Mouse (Mus musculus) heart, postnatal 14 days (tissue): Measurements from ENCODE around the gene Ntsr2. TPM values are rescaled to one million over a fixed set of nuclear protein-coding genes. Genes with fewer than 3 reads are reported as not detected.

Experiments
- DNase-seq, 2 experiments: peaks; one replicate each; pipeline ENCODE4 v3.0.0; 2021 to 2022
- intact Hi-C: fragments of 180-260 bp; cut with DNase I; formaldehyde crosslinking; loops from one replicate; pipeline ENCODE4 v1.15.1; 2025
- long read RNA-seq, 2 experiments: library from polyadenylated mRNA; stranded (forward); transcript quantifications; one replicate each; pipeline ENCODE4 v2.0.0; 2021
- total RNA-seq, 2 experiments: library from RNA; stranded (reverse); gene quantifications; 2 replicates each; pipeline ENCODE4 v1.2.3; 2021

The Ntsr2 gene
- 1 to 10 TPM; 7.4 TPM for total RNA-seq
- long read RNA-seq, experiment 1, partial matches to known transcripts: 0 of 10 reads
- long read RNA-seq, experiment 1, other reads (novel, unspliced or antisense): 3 of 10 reads
- long read RNA-seq, experiment 2, transcript Ntsr2-201 (4 exons, 1,524 nt): major isoform, 6 of 8 reads
- long read RNA-seq, experiment 2, partial matches to known transcripts: 0 of 8 reads
- long read RNA-seq, experiment 2, other reads (novel, unspliced or antisense): 1 of 8 reads

DNA sequence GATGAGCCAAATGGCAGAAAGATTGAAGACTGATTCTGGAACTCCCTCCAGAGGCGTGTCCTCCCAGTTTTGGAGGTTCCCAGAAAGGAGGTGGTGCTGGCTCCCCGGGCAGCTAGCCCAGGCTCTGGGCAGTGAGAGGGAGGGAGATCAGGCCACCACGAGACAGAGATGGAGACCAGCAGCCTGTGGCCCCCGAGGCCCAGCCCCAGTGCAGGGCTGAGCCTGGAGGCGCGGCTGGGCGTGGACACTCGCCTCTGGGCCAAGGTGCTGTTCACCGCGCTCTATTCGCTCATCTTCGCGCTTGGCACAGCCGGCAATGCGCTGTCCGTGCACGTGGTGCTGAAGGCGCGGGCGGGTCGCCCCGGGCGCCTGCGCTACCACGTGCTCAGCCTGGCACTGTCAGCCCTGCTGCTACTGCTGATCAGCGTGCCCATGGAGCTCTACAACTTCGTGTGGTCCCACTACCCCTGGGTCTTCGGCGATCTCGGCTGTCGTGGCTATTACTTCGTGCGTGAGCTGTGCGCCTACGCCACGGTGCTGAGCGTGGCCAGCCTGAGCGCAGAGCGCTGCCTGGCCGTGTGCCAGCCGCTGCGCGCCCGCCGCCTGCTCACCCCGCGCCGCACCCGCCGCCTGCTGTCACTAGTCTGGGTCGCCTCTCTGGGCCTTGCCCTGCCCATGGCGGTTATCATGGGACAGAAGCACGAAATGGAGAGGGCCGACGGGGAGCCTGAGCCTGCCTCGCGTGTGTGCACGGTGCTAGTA lies at the start of gene Ntsr2:
Ntsr2 (plus strand) TSS at position 51 of the 762 bp plus-strand sequence.
- peak; percentile 82 to 89 for DNase-seq
- intact Hi-C loops: no loop called here

DNA sequence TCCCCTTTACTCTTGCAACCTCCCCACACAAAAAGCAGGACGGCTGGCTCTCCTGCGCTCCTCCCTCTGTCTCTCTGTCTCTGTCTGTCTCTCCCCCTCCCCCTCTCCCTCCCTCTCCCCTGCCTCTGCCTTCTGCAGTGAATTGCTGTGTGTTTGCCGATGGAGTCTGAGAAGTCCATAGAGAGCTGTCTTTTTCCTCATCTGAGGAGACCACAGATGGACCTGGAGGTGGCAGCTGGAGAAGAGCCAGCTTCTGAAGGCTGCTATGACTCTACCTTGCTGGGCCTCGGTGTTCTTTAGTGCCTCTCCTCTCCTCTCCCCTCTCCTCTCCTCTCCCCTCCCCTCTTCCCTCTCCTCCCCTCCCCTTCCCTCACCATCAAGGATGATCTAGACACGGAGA lies 47.6 kb upstream of the Ntsr2 start:
- no peak for DNase-seq
- intact Hi-C loops: no loop called here

DNA sequence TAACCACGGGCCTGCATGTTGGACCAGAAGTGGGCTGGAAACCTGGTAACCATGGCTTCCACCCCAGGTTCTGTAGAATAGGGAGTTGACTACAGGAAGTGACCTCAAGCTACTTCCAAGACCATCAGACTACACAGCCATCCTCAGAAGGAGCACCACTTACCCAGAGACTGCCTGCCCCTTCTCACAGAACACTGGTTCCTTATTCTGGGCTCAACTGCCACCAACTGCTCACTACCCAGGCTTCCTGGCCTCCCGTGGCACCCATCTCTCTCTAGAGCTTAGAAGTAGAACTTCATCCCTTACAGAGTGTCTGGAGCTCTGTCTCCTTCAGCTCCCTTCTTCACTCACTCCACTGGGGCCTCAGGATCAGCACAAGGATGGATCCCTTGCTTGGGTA lies 42.2 kb upstream of the Ntsr2 start, which contains the start of gene Lpin1:
Lpin1 (minus strand) TSS at position 31 of the 400 bp plus-strand sequence.
- intact Hi-C loops: no loop called here
- no peak for DNase-seq

DNA sequence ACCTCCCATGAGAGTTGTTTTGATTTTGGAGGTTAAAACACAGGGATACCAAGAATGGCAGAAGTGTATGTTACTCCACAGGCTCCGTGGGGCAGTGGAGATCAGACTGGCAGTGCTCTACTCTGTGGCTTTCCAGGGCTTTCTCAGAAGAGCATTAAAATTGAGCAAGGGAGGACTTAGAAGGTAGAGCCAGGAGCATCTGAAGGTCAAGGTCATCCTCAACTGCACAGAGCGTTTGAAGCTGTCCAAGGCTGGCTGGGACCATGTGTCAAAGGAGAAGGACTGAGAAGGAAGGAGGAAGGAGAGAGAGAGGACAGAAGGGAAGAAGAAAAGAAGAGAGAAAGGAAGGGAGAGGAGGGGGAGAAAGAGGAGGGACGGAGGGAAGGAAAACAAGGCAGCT lies 38.6 kb upstream of the Ntsr2 start:
- intact Hi-C loops: no loop called here
- DNase-seq: no peak

DNA sequence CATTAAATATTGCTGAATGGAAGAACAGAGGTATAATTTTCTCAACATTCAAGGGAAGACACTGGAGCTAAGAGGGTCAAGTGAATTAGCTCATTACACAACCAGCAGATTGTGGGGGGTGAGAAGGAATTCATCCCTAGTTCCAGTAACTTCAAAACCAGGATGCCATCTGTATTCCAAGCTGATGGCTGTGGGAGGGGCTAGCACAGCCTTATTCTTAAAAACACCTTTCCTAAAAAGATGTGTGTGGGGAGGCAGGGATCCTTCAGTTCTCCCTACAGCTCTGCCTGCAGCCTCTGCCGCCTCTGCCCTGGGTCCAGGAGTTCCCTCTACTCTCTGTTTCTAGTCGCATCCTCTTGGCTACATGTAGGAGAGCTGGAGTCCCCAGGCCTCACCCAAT lies 37.4 kb upstream of the Ntsr2 start:
- intact Hi-C loops: no loop called here
- DNase-seq: no peak

DNA sequence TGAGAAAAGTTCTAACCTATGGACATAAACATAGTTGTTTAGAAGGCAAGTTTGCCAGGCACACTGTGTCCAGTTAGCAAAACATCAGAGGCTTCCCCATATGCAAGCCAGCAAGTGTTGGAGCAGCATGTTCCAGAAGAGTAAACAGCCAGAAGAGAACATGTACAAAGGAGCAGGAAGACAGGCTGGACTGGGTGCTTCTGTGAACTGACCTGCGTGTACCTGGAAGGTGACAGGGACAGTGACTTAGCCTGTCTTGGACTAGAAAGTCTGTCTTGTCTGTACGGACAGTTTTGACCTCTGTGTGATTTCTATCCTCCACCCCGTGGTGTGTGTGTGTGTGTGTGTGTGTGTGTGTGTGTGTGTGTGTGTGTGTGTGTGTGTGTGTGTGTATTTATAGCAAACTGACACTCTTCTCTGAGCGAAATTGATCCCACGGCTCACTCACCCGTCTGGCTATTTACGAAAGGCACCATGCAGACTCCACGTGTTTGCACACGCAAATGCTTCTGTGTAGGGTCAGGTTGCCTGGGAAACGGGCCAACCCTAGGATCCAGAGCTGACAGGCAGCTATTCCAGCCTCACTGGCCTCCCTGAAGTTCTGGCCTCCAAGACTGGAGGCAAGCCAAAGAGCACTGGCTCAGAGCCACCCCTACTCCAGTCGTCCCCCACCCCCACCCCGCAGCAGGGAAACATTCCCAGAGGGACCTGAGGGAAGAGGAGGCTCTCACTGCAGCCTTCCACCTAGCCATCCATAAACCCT lies 34.5 kb upstream of the Ntsr2 start:
- peak; percentile 87 to 90 for DNase-seq
- intact Hi-C loops: no loop called here

DNA sequence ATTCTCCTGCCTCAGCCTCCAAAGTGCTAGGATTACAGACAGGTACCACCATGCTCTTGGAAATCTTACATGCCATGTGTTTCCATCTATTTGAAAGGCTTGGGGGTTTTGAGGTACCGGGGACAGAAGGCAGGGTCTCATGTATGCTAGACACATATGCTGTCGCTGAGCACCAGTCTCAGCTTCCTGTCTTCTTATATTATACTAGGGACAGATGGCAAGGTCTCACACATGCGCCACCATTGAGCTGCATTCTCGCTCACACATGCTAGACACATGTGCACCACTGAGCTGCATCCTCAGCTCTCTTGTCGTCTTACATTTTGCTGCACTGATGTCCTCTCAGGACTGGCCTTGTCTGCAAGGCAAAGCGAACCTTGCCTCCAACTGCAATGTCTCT lies 33.7 kb upstream of the Ntsr2 start:
- intact Hi-C loops: no loop called here
- no peak for DNase-seq

DNA sequence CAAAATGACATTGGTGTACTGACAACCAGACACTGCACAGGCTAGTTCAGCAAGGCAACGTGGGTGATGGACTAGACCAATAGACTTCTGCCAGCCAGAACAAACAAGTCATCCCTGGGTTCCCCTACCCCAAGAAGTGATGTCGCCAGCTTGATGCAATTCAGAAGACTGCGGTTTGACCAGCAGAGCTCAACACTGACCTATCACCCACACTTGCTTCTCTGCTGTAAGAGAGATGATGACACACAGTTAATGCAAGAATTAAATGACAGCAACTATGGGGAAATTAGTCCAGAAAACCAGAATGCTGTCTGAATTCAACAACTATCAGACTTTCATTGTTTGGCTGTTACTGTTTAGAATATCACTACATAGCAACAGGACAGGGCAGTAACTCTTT lies 33.0 kb upstream of the Ntsr2 start:
- DNase-seq: no peak
- intact Hi-C loops: no loop called here

DNA sequence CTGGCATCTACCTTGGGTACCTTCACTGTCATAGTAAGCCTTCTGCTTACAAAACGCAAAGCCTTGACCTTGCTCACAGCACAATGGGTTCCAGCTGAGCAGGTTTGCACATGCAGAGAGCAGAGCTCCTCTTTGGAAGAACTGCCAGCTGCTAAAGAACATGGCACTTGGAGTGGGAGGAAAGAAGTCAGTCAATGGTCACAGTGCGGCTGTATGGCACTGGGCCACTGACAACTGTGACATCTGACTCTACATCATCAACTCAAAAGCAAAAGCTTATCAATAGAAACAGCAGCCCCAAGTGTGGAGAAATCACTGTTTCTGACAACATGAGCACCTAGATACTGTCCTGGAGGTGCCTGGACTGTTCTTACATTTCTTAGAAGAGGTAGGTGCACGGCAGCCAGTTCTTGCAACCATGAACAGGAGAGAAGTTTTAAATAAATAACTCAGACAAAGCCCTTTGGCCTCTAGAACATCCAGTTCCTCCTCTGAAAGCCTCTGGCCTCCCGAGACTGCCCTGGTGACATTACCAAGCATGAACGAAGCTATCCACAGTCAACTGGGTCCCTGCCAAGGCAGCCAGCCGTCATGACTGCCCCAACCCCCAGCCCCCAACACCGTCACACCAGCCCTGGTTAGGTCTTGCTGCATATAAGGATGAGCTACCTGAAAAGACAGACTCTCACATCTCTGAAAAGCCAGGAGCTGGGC lies 22.9 kb upstream of the Ntsr2 start:
- DNase-seq: peak; percentile 60 to 62
- intact Hi-C loops: loop anchor here (5.0 kb wide), 1 partner anchor 63 kb away; no protein-coding TSS in a partner anchor

DNA sequence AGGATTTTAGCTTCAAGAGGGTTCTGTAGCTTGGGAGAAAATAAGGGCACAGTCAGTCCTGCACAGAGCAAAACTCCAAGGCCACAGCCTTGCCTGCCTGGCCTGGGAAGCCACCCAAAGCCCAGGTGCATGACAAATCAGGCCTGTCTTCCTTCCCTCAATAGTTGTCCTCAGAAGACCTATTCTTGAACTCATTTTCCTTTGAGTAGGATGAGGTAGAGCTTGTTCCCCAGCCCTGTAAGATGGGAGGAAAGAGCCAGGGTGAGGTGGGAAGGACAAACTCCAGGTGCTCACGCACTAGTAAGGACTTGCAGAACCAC lies 22.4 kb upstream of the Ntsr2 start:
- intact Hi-C loops: loop anchor here (5.0 kb wide), 1 partner anchor 64 kb away; no protein-coding TSS in a partner anchor
- peak; percentile 15 to 19 for DNase-seq

DNA sequence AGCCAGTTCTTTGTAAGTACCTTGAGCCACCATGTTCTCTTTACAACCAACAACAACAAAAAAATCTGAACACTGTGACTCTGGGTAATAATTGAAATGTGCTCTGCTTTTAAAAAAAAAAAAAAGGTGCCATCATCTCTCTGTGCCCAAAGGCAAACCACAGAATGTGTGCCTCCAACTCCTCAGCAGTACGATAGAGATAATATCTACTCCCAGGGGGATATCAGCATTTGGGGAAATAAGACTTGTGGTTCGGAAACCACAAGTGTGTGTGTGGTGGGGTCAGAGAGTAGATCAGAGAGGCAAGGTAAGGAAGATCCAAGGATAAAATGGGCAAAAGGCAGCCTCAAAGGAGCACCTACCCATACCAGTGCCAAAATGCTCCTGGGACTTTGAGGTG lies 21.8 kb upstream of the Ntsr2 start:
- no peak for DNase-seq
- intact Hi-C loops: loop anchor here (5.0 kb wide), 1 partner anchor 64 kb away; no protein-coding TSS in a partner anchor

DNA sequence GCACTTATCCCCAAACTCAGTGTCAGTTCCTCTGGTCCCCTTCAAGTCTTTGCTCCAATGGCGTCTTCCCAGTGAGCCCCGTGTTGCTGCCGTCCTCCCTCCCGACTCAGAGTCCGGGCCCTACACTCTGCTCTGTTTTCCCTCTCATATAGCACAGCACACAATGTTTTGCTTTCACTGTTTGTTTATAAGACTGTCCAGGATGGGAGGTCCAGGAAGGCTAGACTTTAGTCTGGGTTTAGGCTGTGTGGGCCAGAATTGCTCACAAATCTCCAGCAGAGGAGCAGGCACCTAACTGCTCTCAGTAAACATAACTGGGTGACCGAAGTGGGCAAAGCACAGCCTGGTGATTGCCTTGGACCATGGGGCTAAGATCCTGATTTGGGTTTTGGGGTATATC lies 19.9 kb upstream of the Ntsr2 start:
- no peak for DNase-seq
- intact Hi-C loops: loop anchor here (5.0 kb wide), 1 partner anchor 66 kb away; no protein-coding TSS in a partner anchor

DNA sequence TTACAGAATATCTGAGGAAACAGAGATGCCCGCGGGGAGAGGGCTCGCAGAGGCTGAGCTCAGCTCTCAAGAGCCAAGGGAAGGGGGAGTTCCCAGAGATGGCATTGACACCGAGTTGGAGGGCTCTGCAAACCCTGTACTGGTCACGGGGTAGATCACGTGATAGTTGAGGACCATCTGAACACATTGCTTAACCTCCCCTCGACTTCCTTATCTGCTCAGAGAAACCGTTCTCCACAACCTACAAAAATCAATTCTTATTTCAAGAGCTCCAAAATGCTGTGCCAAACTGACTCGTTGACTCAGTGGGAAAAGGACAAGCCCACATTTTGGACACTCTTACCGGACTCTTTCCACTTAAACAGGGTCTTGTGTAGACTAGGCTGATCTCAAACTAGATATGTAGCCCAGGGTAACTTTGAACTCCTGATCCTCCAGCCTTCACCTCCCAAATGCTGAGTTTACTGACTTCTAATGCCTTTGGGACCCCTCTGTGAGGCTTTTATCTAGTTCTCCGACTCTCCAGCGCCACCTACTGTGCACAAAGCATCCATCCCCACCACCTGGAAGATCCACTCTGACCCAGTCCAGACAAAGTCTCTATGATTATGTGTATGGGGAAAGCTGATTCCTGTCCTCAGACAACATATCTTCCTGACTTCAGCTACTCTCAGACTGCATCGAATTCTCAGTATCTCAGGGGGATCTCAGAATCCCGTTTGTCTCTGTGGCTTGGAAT lies 18.9 kb upstream of the Ntsr2 start:
- intact Hi-C loops: loop anchor here (5.0 kb wide), 1 partner anchor 67 kb away; no protein-coding TSS in a partner anchor
- DNase-seq: peak; percentile 64 to 74

DNA sequence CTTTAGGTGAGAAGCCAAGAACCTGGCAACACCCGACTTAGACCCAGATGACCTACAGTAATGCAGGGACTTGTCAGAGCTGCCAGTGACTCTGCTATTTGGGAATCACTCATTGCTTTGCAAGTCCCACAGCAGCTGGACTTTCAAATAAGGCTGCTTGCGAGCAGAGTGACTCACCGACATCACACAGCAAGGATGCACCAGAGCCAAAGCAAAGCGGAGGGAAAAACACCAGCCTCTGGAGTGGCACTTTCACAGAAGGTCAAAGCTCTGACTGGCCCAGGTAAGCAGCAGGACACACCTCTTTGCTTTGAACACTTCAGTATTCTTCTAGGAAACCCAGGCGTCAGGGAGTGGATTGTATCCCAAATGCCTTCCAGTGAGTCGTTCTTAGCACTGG lies 17.4 kb upstream of the Ntsr2 start:
- intact Hi-C loops: no loop called here
- DNase-seq: no peak

DNA sequence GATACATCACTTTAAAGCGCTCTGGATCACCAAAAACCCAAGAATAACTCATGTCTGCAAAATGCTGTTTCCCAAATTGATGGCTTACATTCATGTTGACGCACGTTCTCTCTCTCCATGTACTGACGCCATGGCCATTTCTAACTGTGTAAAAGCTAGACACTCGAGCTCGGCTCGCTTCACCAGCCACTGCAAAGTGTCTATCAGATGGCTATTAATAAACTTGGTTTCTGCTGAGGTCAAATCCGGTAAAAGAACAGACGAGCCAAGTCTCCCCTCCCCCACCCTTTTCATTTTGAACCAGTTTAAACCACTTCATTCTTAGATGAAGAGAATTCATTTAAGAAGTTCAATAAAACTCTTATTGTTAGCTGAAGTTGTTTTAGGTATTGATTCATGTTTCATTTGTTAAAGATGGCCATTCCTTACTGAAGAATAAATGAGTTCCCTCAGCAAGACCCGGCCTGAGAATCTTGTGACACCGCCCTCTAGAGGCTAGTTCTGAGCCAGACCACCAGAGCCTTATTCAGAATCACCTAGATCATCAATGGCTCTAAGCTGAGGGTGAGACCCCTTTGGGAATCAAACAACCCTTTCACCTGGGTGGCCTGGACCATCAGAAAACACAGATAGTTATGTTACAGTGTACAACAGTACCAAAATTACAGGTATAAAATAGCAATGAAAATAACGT lies 14.0 kb upstream of the Ntsr2 start:
- DNase-seq: peak in 1 of 2 experiments; percentile 51
- intact Hi-C loops: no loop called here

DNA sequence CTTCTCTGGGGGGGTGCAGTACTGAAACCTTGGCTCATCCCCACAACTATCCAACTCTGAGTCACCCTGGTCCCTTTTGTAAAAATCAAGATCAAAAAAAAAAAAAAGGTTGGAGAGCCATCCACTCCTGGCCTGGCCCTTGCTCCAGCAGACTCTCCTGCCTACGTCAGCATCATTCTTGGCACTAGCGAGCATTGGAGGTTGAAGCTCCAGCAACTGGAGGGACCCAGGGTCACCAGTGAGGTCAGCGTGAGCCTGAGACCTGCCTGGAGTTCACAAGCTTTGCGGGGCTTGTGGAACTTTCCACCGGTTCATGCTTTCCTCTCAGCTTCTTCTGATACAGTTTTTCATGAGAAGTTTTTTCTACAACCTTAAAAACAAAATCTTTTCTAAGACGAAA lies 13.1 kb upstream of the Ntsr2 start:
- peak in 1 of 2 experiments; percentile 30 for DNase-seq
- intact Hi-C loops: no loop called here

DNA sequence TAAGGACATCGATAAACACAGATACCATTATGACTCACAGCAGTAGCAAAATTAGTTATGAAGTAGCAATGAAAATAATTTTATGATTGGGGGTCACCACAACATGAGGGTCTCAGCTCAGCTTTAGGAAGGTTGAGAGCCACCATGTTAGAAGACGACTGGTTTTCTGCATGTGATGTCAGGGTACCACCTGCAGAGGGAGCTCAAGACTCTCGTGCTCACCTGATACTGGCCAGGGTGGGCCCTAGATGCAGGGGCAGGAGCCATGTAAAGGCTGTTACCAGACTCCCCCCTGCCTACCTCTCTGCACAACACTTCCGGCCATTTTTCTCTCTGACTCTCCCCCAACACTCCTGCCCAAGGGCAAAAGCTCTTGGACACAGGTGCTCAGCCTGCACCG lies 11.2 kb upstream of the Ntsr2 start:
- no peak for DNase-seq
- intact Hi-C loops: no loop called here

DNA sequence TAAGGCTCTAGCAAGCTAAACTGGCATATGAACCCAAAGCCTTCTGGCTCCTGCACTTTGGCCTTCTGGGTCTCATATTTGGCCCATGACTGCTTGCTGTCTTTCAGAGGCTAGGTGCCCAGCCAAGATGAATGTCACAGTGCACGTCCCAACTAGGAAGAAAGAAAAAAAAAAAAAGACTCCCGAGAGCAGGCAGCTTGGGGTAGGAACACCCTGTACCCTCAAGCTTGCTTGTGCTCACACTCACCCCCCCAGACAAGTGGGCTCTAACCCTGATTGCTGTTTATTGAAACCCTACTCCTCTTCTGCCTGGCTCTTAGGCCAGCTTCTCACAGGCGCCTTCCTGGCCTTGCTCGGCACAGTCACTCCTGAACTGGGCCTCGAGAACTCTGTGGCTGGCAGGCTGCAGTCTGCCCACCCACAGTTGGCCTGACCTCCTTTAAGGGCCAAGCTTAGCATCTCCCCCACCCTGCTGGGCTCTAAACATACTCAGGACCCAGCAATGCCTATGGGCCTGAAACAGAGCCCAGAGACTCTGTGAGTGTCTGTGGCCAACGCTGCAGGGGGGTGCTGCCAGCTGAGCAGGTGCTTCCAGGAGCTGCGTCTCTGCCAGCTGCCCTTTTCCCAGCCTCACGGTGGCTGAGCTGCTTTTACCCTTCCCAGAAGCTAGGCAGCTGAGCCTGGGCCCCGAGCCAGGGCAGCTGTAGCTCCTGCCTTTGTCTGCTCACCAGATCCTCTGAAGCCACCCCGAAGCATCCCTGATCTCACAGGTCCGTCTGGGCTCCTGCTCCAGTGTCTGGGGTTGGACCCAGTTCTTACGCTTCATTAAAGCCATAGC lies 9.5 kb upstream of the Ntsr2 start:
- intact Hi-C loops: no loop called here
- peak; percentile 71 to 77 for DNase-seq
